Mouse (Mus musculus): ENCODE data around the gene Fam222b. TPM values are rescaled to one million over a fixed set of nuclear protein-coding genes. Genes with fewer than 3 reads are reported as not detected.

Gene Fam222b
- total RNA-seq, 2 experiments from 2014 or later, result 29.5 to 30.3 TPM

DNA sequence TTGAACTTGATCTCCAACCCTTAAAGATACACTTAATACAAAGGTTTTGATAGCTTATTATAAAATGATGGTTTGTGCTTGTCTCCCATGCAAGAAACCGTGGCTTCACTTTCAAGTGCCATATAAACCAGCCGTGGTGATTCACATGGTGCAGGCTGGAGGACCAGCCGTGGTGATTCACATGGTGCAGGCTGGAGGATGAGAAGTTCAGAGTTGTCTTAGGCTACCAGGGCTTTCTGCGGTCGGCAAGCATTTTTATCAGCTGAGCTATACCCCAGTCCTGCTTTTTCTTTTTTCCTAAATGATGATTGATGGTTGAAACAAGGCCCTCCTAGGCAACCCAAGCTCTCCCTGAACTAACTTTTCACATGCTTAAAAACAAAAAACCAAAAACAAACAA lies 7.7 kb downstream of the Fam222b start:
- TF ChIP-seq CTCF (conservative IDR thresholded peaks at IDR 0.05), result no peak
- no peak overlapping the region for H3K27ac ChIP-seq

GRCm38 (mm10) chr11:78102958-78103747 lies 8.7 kb downstream of the Fam222b start:
- no peak overlapping the region for H3K27ac ChIP-seq
- TF ChIP-seq CTCF (conservative IDR thresholded peaks at IDR 0.05), result peak; percentile 49
- no peak for DNase-seq (ENCODE audit: low spot score in 2 of 2)
- H3K4me3 ChIP-seq, result no peak overlapping the region

More for the DNA sequence above, 7.7 kb downstream of the Fam222b start:
- DNase-seq (ENCODE audit: low spot score in 2 of 2), result no peak
- H3K4me3 ChIP-seq, result no peak overlapping the region

- DNase-seq (ENCODE audit: low spot score in 2 of 2), result no peak
- Histone ChIP-seq H3K4me3 (no peak overlapping the region), H3K27ac (no peak overlapping the region)
- no peak for TF ChIP-seq CTCF (conservative IDR thresholded peaks at IDR 0.05)
These were observed 10.0 kb downstream of the Fam222b start for GRCm38 (mm10) chr11:78104501-78104900.

- DNase-seq (ENCODE audit: low spot score in 2 of 2), result peak; percentile 17 to 45
- H3K27ac ChIP-seq, result peak overlapping the region; percentile 88
- H3K4me3 ChIP-seq, result no peak overlapping the region
- no peak for TF ChIP-seq CTCF (conservative IDR thresholded peaks at IDR 0.05)
These were observed 19.2 kb downstream of the Fam222b start for GRCm38 (mm10) chr11:78113616-78114015.

DNA sequence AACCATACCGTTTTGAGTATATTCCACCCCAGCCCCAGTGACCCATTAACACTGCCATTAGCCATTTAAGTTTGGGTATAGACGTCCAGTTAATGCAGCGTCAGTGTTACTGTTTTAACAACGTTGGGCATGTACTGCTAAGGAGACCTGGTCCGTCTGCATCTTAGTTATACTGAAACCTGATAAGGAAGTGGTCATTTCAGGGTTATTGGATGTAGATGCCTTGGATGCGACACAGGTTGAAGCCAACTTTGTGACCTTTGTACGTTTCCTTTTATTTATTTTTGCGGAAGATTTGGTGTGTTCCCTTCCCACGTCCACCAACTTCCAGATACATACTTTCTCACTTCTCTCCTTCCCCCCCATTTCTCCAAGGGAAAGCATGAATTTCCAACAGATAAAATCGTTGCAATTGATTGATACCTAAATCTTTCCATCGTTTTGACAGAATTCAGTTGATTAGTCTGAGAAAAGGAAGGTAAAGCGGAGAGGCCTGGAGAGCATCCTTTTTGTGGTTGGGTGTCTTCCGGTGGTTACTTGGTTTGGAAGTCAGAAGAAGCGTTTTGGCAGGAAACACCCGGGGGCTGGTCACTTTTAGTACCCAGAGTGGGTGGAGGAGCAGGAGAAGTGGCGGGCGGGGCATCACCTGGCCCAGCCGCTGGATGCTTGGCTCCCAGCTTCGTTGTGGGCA lies 20.4 kb downstream of the Fam222b start:
- peak overlapping the region; percentile 88 for H3K27ac ChIP-seq
- TF ChIP-seq CTCF (conservative IDR thresholded peaks at IDR 0.05), result no peak
- peak overlapping the region; percentile 83 for H3K4me3 ChIP-seq
- DNase-seq (ENCODE audit: low spot score in 2 of 2), result no peak

- TF ChIP-seq CTCF (conservative IDR thresholded peaks at IDR 0.05), result no peak
- H3K27ac ChIP-seq, result peak overlapping the region; percentile 89
- peak; percentile 91 to 96 for DNase-seq (ENCODE audit: low spot score in 2 of 2)
- H3K4me3 ChIP-seq, result peak overlapping the region; percentile 83
These were observed 21.1 kb downstream of the Fam222b start for GRCm38 (mm10) chr11:78115367-78116145.

DNA sequence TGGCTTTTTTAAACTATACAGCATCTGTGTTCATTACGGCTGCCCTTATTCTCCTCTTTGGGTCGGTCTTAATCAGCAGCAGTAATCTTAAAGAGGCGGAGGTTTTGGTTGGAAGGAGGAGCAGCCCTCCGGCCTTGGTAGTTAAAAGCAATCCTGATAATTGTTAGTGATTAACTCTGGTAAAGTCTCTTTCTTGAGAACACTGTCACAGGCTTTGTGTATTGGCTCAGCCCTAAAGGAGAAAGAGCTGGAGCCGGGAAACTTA lies 21.6 kb downstream of the Fam222b start:
- no peak for TF ChIP-seq CTCF (conservative IDR thresholded peaks at IDR 0.05)
- Histone ChIP-seq H3K4me3 (peak overlapping the region; percentile 83), H3K27ac (peak overlapping the region; percentile 89)
- DNase-seq (ENCODE audit: low spot score in 2 of 2), result no peak

DNA sequence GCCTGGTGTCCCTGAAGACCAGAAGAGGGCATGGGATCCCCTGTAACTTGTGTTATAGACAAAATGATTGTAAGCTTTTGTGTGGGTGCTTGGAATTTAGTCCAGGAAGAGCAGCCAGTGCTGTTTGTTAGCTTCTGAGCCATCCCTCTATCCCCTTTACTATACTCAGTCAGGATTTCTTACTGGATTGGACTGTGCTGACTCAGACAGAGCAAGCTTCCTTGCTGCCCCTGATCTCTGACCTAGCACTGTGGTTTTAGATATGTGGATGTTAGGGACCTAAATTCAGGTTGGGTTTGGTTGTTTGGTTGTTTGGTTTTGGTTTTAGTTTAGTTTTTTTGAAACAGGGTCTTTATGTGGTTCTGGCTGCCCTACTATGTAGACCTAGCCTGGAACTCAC lies 24.0 kb downstream of the Fam222b start:
- DNase-seq (ENCODE audit: low spot score in 2 of 2), result no peak
- Histone ChIP-seq H3K27ac (no peak overlapping the region), H3K4me3 (no peak overlapping the region)
- no peak for TF ChIP-seq CTCF (conservative IDR thresholded peaks at IDR 0.05)

DNA sequence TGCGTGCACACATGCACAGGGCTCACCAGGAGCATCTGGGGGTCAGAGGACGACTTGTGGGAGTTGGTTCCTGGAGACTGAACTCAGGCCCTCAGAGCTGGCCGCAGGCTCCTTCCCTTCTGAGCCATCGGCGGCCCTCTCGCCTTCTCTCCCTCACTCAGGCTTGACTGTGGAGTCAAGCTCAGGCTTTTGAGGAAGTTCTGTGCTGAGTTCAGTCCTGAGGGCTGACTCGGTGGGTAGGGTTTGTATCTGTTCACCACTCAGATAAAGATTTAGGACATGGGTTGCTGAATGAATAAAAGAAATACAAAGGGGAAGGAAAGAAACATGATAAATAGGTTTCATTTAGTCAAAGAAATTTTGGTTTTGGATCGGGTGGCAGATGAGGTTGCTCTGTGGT lies 25.4 kb downstream of the Fam222b start:
- TF ChIP-seq CTCF (conservative IDR thresholded peaks at IDR 0.05), result no peak
- Histone ChIP-seq H3K27ac (no peak overlapping the region), H3K4me3 (no peak overlapping the region)
- no peak for DNase-seq (ENCODE audit: low spot score in 2 of 2)

GRCm38 (mm10) chr11:78121176-78121575 lies 26.7 kb downstream of the Fam222b start:
- Histone ChIP-seq H3K4me3 (no peak overlapping the region), H3K27ac (peak overlapping the region; percentile 1; the same call in 1 of the 2 replicates)
- DNase-seq (ENCODE audit: low spot score in 2 of 2), result no peak
- TF ChIP-seq CTCF (conservative IDR thresholded peaks at IDR 0.05), result no peak

DNA sequence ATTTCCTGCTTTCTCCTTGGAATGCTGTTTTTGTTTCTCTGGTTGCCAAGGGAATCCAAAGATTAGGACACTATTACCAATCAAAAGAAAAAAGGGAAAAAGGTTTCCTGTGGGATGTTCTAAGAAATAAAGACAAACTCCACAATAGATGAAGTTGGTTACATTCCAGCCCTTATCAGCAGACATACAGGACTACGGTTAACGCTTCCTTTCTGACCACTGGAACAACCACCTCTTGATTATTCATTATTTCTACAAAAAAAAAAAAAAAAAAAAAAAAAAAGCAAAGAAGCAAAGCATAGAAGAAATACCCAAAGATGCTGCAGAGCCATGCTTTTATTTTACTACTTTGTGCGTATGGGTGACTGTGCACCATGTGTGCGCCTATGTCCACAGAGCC lies 28.4 kb downstream of the Fam222b start:
- DNase-seq (ENCODE audit: low spot score in 2 of 2), result no peak
- no peak for TF ChIP-seq CTCF (conservative IDR thresholded peaks at IDR 0.05)
- H3K4me3 ChIP-seq, result no peak overlapping the region
- no peak overlapping the region for H3K27ac ChIP-seq

DNA sequence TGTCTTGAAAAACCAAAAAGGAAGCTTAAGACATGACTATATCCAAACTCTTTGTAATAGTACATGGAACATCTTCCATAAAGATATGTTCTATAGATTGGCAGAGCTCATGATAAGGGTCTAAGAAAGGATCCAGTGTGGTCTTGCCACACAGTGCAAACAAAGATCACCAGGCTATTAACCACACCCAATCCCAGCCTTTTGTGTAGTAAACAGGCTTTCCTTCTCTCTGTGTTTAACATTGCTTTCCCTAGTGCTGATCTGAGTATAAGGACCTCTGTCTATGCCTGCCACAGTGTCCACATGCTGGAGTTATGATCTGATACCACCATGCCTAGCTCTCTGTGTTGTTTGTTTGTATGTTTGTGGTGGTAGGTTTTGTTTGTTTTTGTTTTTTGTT lies 29.3 kb downstream of the Fam222b start:
- Histone ChIP-seq H3K4me3 (no peak overlapping the region), H3K27ac (no peak overlapping the region)
- no peak for DNase-seq (ENCODE audit: low spot score in 2 of 2)
- no peak for TF ChIP-seq CTCF (conservative IDR thresholded peaks at IDR 0.05)

DNA sequence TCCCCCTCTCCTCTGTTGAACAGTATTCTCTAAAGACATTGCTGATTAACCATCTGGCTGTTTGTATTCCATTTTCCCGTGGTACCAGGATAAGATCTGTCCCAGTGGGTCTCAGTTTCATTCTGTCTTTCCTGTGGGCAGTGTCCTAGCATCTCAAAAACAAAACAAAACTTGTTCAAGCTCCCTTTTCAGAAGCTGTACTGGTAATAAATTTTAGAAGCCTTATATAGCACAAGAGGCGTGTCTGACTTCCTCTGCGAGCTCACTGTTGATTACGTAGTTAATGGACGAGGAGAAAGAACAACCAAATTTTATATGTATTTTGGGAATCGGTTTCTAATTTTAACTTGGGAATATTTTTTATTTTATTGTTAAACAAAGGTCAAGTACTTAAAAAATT lies 31.2 kb downstream of the Fam222b start:
- Histone ChIP-seq H3K4me3 (no peak overlapping the region), H3K27ac (peak overlapping the region; percentile 51; the same call in 1 of the 2 replicates)
- no peak for DNase-seq (ENCODE audit: low spot score in 2 of 2)
- TF ChIP-seq CTCF (conservative IDR thresholded peaks at IDR 0.05), result no peak

Data from layer of hippocampus, adult 2 months (tissue).